Mouse (Mus musculus): ENCODE measurements around the gene Npas1.

Npas1 gene

GRCm38 (mm10) chr7:16415426-16415825 lies 62.1 kb downstream of the Npas1 start:
- DNase-seq = no peak

- DNase-seq = no peak
These were observed 64.6 kb downstream of the Npas1 start for GRCm38 (mm10) chr7:16412930-16413329.

- no peak for DNase-seq
These were observed 65.2 kb downstream of the Npas1 start for GRCm38 (mm10) chr7:16412220-16412896.

- no peak for DNase-seq
These were observed 66.4 kb downstream of the Npas1 start for GRCm38 (mm10) chr7:16411100-16411499.

- DNase-seq = peak; percentile 40
These were observed 70.5 kb downstream of the Npas1 start for GRCm38 (mm10) chr7:16406978-16407377.

Data from layer of hippocampus, adult 9-11 months (tissue).